Mouse (Mus musculus) ES-Bruce4 (cell line): Measurements from ENCODE around the gene Paics.

ENCODE experiments used
- CTCF ChIP-seq: IDR thresholded peaks from one replicate; pipeline ENCODE4 v1.8.1; 2011; ENCODE audit warnings: low read depth, low read length
- EP300 ChIP-seq: IDR thresholded peaks from 2 replicates; pipeline ENCODE4 v1.6.1; 2011; ENCODE audit warnings: low read depth, low read length; ENCODE audit not compliant: insufficient read depth
- POLR2A ChIP-seq: IDR thresholded peaks from one replicate; pipeline ENCODE4 v1.8.1; 2011; ENCODE audit warnings: low read length; ENCODE audit not compliant: insufficient read depth

DNA sequence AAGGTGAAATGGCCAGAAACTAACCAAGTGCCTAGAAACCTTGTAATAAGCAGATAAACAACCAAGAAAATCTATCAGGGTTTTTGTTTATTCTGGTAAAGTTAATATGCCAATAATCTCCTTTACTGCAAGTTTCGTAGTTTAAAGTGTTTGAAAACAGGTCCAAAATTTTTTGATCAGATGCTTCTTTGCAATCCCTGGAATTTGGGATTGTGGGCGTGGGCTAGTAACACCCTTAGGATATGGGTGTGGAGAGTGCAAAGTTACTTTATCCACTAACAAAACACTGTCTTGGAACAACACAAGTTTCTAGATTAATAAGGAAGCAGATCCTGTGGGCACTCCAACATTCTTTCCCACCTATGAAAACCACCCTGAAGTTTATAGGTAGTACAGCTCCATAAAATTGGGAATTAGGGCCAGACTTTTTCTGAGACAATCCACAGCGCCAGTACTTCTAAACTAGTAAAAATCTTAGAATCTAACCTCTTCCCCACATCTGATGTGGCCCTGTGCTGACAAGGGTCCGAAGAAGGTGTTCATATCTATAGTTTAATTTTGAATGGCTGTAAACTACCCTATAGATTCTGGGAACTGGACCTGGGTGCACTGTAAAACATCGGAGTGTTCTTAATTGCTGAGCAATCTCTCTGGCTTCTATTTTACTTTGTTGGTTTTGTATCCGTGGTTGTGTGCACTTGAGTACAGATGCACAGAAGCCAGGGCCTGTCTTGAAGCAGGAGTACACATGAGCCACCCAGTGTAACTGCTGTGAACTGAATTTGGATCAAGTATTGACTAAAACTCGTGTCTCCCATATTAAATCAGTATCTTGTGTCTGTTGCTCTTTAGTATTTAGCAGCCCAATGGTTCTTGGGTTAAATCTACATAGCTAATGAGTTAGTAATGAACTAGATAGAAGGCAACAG lies 1.3 kb downstream of the Paics start:
- TF ChIP-seq POLR2A (no peak), CTCF (no peak), EP300 (no peak)
